Mouse (Mus musculus): ENCODE results near the gene Vamp9. TPM values are rescaled to one million over a fixed set of nuclear protein-coding genes. Genes with fewer than 3 reads are reported as not detected.

Gene Vamp9
- polyA plus RNA-seq, 1 experiment from 2014 or later: 0.40 TPM

DNA sequence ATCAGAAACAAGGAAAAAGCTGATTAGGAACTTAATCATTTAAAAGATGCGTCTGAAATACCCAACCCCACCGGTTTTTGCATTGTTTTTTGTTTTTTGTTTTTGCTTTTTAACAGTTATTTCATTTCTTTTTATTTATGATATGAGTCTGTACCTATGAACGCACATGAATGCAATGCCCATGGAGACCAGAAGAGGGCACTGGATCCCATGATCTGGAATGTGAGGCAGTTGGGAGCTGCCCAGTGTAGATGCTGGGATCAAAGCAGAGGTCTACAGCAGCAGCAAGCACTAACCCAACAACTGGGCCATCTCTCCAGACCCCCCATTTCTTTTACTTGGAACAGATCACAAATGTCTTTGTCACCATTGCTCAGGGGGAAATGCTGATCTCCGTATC is 21.9 kb downstream of the Vamp9 start:
- no peak overlapping the region for H3K4me2 ChIP-seq (ENCODE audit: low read depth, low read length)
- no peaks in the 10 kb centered on the region for H3K4me1 ChIP-seq (replicated peaks; ENCODE audit: control insufficient read depth, insufficient read depth, low read length)
- H3K9ac ChIP-seq (ENCODE audit: low read length): no peak overlapping the region
- ATAC-seq (ENCODE audit: low read depth): no peak
- no peak overlapping the region for H3K4me3 ChIP-seq (ENCODE audit: low read length)
- H3K27me3 ChIP-seq (ENCODE audit: control insufficient read depth, insufficient read depth, low read depth, low read length): no peaks in the 10 kb centered on the region
- no peaks in the 10 kb centered on the region for H3K36me3 ChIP-seq (ENCODE audit: control insufficient read depth, insufficient read depth, low read length)
- WGBS: 45% methylated on average over 4 of the region's 4 CpGs
- no peak overlapping the region for H3K27ac ChIP-seq (ENCODE audit: low read length)
- H3K9me3 ChIP-seq (ENCODE audit: control insufficient read depth, low read length): no peaks in the 10 kb centered on the region

DNA sequence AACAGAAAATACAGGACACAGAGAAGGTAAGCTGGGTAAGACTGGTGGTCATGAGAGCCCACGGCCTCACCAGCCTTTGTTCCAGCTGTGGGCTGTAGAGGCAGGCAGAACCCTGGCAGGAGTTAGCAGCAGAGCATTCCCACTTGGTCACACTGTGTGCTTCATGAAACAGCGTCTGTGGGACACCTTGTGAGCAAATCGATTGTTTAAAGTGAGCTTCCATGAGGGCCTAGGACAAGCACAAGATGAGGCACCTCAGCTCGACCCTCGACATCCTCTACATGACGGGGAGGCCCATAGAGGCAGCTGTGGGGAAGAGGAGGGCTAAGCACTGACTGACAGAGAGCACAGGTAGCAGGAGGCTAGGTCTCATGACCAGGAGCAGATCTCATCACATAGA is 25.9 kb downstream of the Vamp9 start:
- Histone ChIP-seq H3K4me3 (ENCODE audit: low read length) (no peak overlapping the region), H3K36me3 (ENCODE audit: control insufficient read depth, insufficient read depth, low read length) (no peaks in the 10 kb centered on the region), H3K4me2 (ENCODE audit: low read depth, low read length) (no peak overlapping the region), H3K27ac (ENCODE audit: low read length) (no peak overlapping the region), H3K9me3 (ENCODE audit: control insufficient read depth, low read length) (no peaks in the 10 kb centered on the region), H3K27me3 (ENCODE audit: control insufficient read depth, insufficient read depth, low read depth, low read length) (no peaks in the 10 kb centered on the region), H3K9ac (ENCODE audit: low read length) (no peak overlapping the region), H3K4me1 (replicated peaks; ENCODE audit: control insufficient read depth, insufficient read depth, low read length) (no peaks in the 10 kb centered on the region)
- no peak for ATAC-seq (ENCODE audit: low read depth)
- WGBS: 77% methylated on average over 6 of the region's 6 CpGs

GRCm38 (mm10) chr5:99939440-99939839 is 33.4 kb downstream of the Vamp9 start:
- H3K27ac ChIP-seq (ENCODE audit: low read length): no peak overlapping the region
- no peaks in the 10 kb centered on the region for H3K27me3 ChIP-seq (ENCODE audit: control insufficient read depth, insufficient read depth, low read depth, low read length)
- no peak overlapping the region for H3K4me2 ChIP-seq (ENCODE audit: low read depth, low read length)
- H3K9ac ChIP-seq (ENCODE audit: low read length): no peak overlapping the region
- no peaks in the 10 kb centered on the region for H3K4me1 ChIP-seq (replicated peaks; ENCODE audit: control insufficient read depth, insufficient read depth, low read length)
- no peaks in the 10 kb centered on the region for H3K36me3 ChIP-seq (ENCODE audit: control insufficient read depth, insufficient read depth, low read length)
- no peak for ATAC-seq (ENCODE audit: low read depth)
- peaks cover 3% of the 10 kb centered on the region for H3K9me3 ChIP-seq (ENCODE audit: control insufficient read depth, low read length)
- no peak overlapping the region for H3K4me3 ChIP-seq (ENCODE audit: low read length)
- WGBS: 65% methylated on average over 3 of the region's 3 CpGs

DNA sequence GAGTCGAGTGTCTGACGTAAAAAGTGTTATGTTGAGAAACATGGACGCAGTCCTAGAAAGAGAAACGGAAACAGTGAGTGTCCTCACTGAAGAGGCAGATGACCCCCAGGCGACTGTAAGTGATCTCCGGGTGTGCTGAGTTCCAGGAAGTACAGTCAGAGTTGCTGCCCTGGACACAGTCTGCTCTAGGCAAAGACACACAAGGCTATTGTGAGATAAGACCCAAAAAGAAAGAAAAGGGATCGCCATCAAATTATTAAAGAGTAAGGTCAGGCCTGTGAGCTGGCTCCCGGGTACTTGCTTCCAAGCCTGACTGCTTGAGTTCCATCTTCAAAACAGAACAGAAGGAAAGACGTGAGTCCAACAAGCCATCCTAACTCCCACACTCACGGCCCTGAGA is 35.2 kb downstream of the Vamp9 start:
- H3K27ac ChIP-seq (ENCODE audit: low read length): no peak overlapping the region
- WGBS: 60% methylated on average over 10 of the region's 10 CpGs
- peaks cover 8% of the 10 kb centered on the region for H3K9me3 ChIP-seq (ENCODE audit: control insufficient read depth, low read length)
- no peak overlapping the region for H3K4me3 ChIP-seq (ENCODE audit: low read length)
- no peak overlapping the region for H3K4me2 ChIP-seq (ENCODE audit: low read depth, low read length)
- H3K4me1 ChIP-seq (replicated peaks; ENCODE audit: control insufficient read depth, insufficient read depth, low read length): no peaks in the 10 kb centered on the region
- no peaks in the 10 kb centered on the region for H3K27me3 ChIP-seq (ENCODE audit: control insufficient read depth, insufficient read depth, low read depth, low read length)
- ATAC-seq (ENCODE audit: low read depth): no peak
- no peak overlapping the region for H3K9ac ChIP-seq (ENCODE audit: low read length)
- no peaks in the 10 kb centered on the region; the same call in 1 of the 2 replicates for H3K36me3 ChIP-seq (ENCODE audit: control insufficient read depth, insufficient read depth, low read length)

DNA sequence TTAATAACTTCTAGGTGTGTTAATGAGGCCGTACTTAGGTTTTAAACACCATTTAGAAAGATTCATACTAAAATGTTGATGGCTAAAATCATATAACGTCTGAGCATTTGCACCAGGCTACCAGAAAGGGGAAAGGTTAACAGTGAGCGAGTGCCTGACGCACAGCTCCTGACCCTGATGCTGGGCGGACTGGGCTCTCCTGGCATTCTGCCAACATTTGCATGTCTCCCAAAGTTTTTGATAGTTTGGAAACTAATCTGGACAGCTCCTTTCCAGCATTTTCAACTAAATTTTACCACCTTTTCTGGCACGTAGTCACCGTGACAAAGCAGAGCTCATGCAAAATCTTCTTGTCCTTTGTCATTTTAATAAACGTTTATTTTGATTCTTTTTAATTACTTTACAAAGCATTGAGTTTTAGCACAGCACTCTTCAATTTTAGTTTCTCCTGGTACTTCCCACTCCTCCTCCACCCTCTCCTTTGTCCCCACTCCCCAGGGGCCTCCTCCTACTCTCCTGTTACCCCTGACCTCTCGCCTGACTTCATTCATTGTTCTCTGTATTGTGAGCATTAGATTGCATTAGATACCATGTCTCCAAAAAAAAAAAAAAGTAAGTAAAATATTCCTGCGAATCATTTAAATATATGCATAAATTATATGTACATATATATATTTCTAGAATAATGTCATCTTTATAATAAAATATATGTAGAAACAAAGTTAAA is 35.9 kb downstream of the Vamp9 start:
- Histone ChIP-seq H3K27ac (ENCODE audit: low read length) (no peak overlapping the region), H3K36me3 (ENCODE audit: control insufficient read depth, insufficient read depth, low read length) (no peaks in the 10 kb centered on the region; the same call in 1 of the 2 replicates), H3K4me3 (ENCODE audit: low read length) (no peak overlapping the region), H3K4me2 (ENCODE audit: low read depth, low read length) (no peak overlapping the region), H3K27me3 (ENCODE audit: control insufficient read depth, insufficient read depth, low read depth, low read length) (no peaks in the 10 kb centered on the region), H3K9me3 (ENCODE audit: control insufficient read depth, low read length) (peaks cover 8% of the 10 kb centered on the region), H3K9ac (ENCODE audit: low read length) (no peak overlapping the region), H3K4me1 (replicated peaks; ENCODE audit: control insufficient read depth, insufficient read depth, low read length) (no peaks in the 10 kb centered on the region)
- WGBS: 48% methylated on average over 10 of the region's 10 CpGs
- ATAC-seq (ENCODE audit: low read depth): no peak

GRCm38 (mm10) chr5:99952513-99952912 is 46.5 kb downstream of the Vamp9 start:
- no peak; the same call in 1 of the 2 replicates for ATAC-seq (ENCODE audit: low read depth)
- no peaks in the 10 kb centered on the region for H3K27me3 ChIP-seq (ENCODE audit: control insufficient read depth, insufficient read depth, low read depth, low read length)
- WGBS: 57% methylated on average over 5 of the region's 5 CpGs

GRCm38 (mm10) chr5:99953883-99954282 is 47.8 kb downstream of the Vamp9 start:
- Histone ChIP-seq H3K27ac (ENCODE audit: low read length) (no peak overlapping the region), H3K4me1 (replicated peaks; ENCODE audit: control insufficient read depth, insufficient read depth, low read length) (no peaks in the 10 kb centered on the region), H3K27me3 (ENCODE audit: control insufficient read depth, insufficient read depth, low read depth, low read length) (no peaks in the 10 kb centered on the region), H3K4me3 (ENCODE audit: low read length) (no peak overlapping the region), H3K9me3 (ENCODE audit: control insufficient read depth, low read length) (no peaks in the 10 kb centered on the region), H3K4me2 (ENCODE audit: low read depth, low read length) (no peak overlapping the region), H3K36me3 (ENCODE audit: control insufficient read depth, insufficient read depth, low read length) (no peaks in the 10 kb centered on the region), H3K9ac (ENCODE audit: low read length) (no peak overlapping the region)
- ATAC-seq (ENCODE audit: low read depth): no peak
- 64% methylated on average over 1 of the region's 1 CpGs for WGBS

More at GRCm38 (mm10) chr5:99952513-99952912, 46.5 kb downstream of the Vamp9 start:
- Histone ChIP-seq H3K36me3 (ENCODE audit: control insufficient read depth, insufficient read depth, low read length) (no peaks in the 10 kb centered on the region), H3K9ac (ENCODE audit: low read length) (no peak overlapping the region), H3K27ac (ENCODE audit: low read length) (no peak overlapping the region), H3K9me3 (ENCODE audit: control insufficient read depth, low read length) (no peaks in the 10 kb centered on the region), H3K4me3 (ENCODE audit: low read length) (no peak overlapping the region), H3K4me1 (replicated peaks; ENCODE audit: control insufficient read depth, insufficient read depth, low read length) (no peaks in the 10 kb centered on the region), H3K4me2 (ENCODE audit: low read depth, low read length) (no peak overlapping the region)

GRCm38 (mm10) chr5:99958666-99959065 is 52.6 kb downstream of the Vamp9 start:
- H3K4me2 ChIP-seq (ENCODE audit: low read depth, low read length): no peak overlapping the region
- no peak overlapping the region; the same call in 1 of the 2 replicates for H3K27ac ChIP-seq (ENCODE audit: low read length)
- H3K9me3 ChIP-seq (ENCODE audit: control insufficient read depth, low read length): no peaks in the 10 kb centered on the region
- no peak overlapping the region for H3K4me3 ChIP-seq (ENCODE audit: low read length)
- peaks cover 5% of the 10 kb centered on the region; the same call in 1 of the 2 replicates for H3K4me1 ChIP-seq (replicated peaks; ENCODE audit: control insufficient read depth, insufficient read depth, low read length)
- no peaks in the 10 kb centered on the region for H3K27me3 ChIP-seq (ENCODE audit: control insufficient read depth, insufficient read depth, low read depth, low read length)
- ATAC-seq (ENCODE audit: low read depth): 0 out of 2 replicates have a peak, but pooled peaks have one; percentile 20
- peaks cover 23% of the 10 kb centered on the region for H3K36me3 ChIP-seq (ENCODE audit: control insufficient read depth, insufficient read depth, low read length)
- WGBS: 50% methylated on average over 1 of the region's 1 CpGs
- no peak overlapping the region for H3K9ac ChIP-seq (ENCODE audit: low read length)

DNA sequence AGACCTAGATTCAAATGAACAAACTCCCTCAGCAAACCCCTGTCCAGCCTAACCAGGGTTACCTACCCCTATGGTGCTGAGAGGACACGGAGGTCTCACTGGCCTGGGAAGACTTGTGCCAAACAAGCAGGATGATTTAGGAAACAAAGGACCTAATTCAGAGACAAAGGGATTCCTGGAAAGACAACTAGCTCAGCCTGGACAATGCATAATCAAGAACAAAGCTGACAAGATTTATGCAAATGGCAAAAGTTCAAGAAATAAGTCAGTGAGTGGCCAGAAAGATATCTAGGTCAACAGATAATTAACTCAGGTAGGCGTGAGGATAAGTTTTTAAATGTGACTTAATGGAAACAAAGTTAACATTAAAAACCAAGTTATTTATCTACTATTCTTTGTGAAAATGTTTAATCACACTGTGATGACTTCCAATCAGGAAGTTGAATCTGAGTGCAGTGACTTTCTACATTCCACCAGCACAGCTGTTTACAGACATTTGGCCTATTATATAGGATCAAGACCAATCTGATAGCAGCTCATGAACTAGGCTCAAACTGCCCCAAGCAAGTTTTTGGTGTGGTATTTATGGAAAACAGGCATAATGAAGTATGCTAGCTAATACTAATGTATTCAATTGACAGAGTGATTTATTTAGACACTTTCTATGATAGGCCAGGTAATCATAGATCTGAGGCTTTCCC is 53.3 kb downstream of the Vamp9 start:
- Histone ChIP-seq H3K36me3 (ENCODE audit: control insufficient read depth, insufficient read depth, low read length) (peaks cover 28% of the 10 kb centered on the region), H3K4me1 (replicated peaks; ENCODE audit: control insufficient read depth, insufficient read depth, low read length) (peaks cover 5% of the 10 kb centered on the region; the same call in 1 of the 2 replicates), H3K4me2 (ENCODE audit: low read depth, low read length) (no peak overlapping the region), H3K27ac (ENCODE audit: low read length) (no peak overlapping the region), H3K9ac (ENCODE audit: low read length) (no peak overlapping the region), H3K9me3 (ENCODE audit: control insufficient read depth, low read length) (no peaks in the 10 kb centered on the region), H3K27me3 (ENCODE audit: control insufficient read depth, insufficient read depth, low read depth, low read length) (no peaks in the 10 kb centered on the region), H3K4me3 (ENCODE audit: low read length) (no peak overlapping the region)
- ATAC-seq (ENCODE audit: low read depth): 0 out of 2 replicates have a peak, but pooled peaks have one; percentile 23
- 66% methylated on average over 2 of the region's 2 CpGs for WGBS
